Mouse (Mus musculus) T-helper 2 cell (primary cell): ENCODE data around the gene Polr1e.
"Not testable (repeated sequence)": the region's sequence is repeated elsewhere in the genome, so short reads cannot be mapped to it uniquely, and the experiment has no call there.

Experiments
- in situ Hi-C: fragments of 300-600 bp; cut with MboI, MseI; formaldehyde crosslinking; loops from one replicate; pipeline ENCODE4 v1.15.1; 2025; ENCODE audit warnings: high pct_unique_total_duplicates

Gene Polr1e

GRCm38 (mm10) chr4:45047286-45047887, 29.0 kb downstream of the Polr1e start:
- in situ Hi-C loops: no loop called here

- in situ Hi-C loops: no loop called here
These were observed 29.6 kb downstream of the Polr1e start for GRCm38 (mm10) chr4:45047956-45048355.

GRCm38 (mm10) chr4:45054862-45055261, 36.5 kb downstream of the Polr1e start:
- in situ Hi-C loops: no loop called here

GRCm38 (mm10) chr4:45055451-45055850, 37.1 kb downstream of the Polr1e start:
- in situ Hi-C loops: no loop called here

- in situ Hi-C loops: not testable (repeated sequence)
These were observed 45.5 kb downstream of the Polr1e start for GRCm38 (mm10) chr4:45063836-45064235.

- in situ Hi-C loops: no loop called here
These were observed 46.2 kb downstream of the Polr1e start for GRCm38 (mm10) chr4:45064577-45064976.

- in situ Hi-C loops: no loop called here
These were observed 47.8 kb downstream of the Polr1e start for GRCm38 (mm10) chr4:45066036-45066730.

GRCm38 (mm10) chr4:45067742-45068141, 49.4 kb downstream of the Polr1e start:
- in situ Hi-C loops: no loop called here

GRCm38 (mm10) chr4:45072261-45072973, 54.0 kb downstream of the Polr1e start:
- in situ Hi-C loops: no loop called here

GRCm38 (mm10) chr4:45073544-45073943, 55.2 kb downstream of the Polr1e start:
- in situ Hi-C loops: no loop called here

- in situ Hi-C loops: not testable (repeated sequence)
These were observed 62.7 kb downstream of the Polr1e start for GRCm38 (mm10) chr4:45081041-45081440.

GRCm38 (mm10) chr4:45082951-45083350, 64.6 kb downstream of the Polr1e start:
- in situ Hi-C loops: no loop called here

- in situ Hi-C loops: no loop called here
These were observed 65.1 kb downstream of the Polr1e start for GRCm38 (mm10) chr4:45083487-45083886.

- in situ Hi-C loops: no loop called here
These were observed 65.9 kb downstream of the Polr1e start, which contains the start of gene Fbxo10 for GRCm38 (mm10) chr4:45084021-45084894. Fbxo10 (minus strand) TSS chr4:45084604.

GRCm38 (mm10) chr4:45084895-45085290, 66.5 kb downstream of the Polr1e start:
- in situ Hi-C loops: no loop called here
